Mouse (Mus musculus) T-helper 2 cell (primary cell): ENCODE data around the gene Srek1.

Experiments used
- in situ Hi-C: fragments of 300-600 bp; cut with MboI, MseI; formaldehyde crosslinking; loops from one replicate; pipeline ENCODE4 v1.15.1; 2025; ENCODE audit warnings: high pct_unique_total_duplicates

Gene Srek1

GRCm38 (mm10) chr13:103735330-103736007 lies 38.9 kb downstream of the Srek1 start:
- in situ Hi-C loops = no loop called here

DNA sequence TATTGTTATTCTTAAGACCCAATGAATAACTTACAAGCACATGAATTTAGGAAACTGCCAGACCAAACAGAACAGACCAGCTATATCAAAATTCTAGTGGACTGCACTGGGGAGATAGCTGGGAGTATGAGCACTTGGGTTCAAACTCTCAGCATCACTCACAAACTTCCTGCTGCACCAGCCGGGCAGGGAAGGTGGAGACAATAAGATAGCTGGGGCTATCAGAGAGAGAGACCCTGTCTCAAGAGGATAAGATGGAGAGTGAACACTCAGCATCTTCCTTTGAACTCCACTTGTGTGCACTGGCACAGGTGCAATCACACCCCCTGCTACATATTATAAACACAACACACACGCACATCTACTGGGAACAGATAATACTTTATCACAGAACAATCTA lies 47.5 kb downstream of the Srek1 start:
- in situ Hi-C loops = no loop called here

GRCm38 (mm10) chr13:103711406-103712025 lies 62.9 kb downstream of the Srek1 start:
- in situ Hi-C loops = no loop called here

- in situ Hi-C loops = no loop called here
Measured at GRCm38 (mm10) chr13:103710359-103710781, 64.0 kb downstream of the Srek1 start.

- in situ Hi-C loops = no loop called here
Measured at GRCm38 (mm10) chr13:103705436-103705978, 68.9 kb downstream of the Srek1 start.

DNA sequence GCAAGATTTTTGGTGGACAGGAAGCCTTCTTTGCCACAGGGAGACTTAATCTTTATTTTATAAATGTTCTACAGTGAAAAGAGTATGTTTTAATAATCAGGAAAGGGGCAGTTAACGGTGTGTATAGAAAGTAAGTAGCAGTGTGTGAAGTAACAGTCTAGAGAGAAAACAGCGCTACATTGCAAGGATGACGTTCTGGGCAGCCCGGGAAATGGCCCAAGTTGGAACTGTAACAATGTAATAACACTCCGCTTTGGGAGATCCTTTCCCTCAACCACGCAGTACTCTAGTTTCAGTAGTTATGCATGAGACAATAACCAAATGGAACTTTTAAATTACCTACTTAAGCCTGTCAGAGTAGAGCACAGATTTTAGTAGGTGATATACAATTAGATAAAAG lies 70.6 kb downstream of the Srek1 start:
- in situ Hi-C loops = no loop called here

GRCm38 (mm10) chr13:103703386-103703785 lies 71.0 kb downstream of the Srek1 start:
- in situ Hi-C loops = no loop called here

GRCm38 (mm10) chr13:103702266-103702665 lies 72.1 kb downstream of the Srek1 start:
- in situ Hi-C loops = no loop called here

DNA sequence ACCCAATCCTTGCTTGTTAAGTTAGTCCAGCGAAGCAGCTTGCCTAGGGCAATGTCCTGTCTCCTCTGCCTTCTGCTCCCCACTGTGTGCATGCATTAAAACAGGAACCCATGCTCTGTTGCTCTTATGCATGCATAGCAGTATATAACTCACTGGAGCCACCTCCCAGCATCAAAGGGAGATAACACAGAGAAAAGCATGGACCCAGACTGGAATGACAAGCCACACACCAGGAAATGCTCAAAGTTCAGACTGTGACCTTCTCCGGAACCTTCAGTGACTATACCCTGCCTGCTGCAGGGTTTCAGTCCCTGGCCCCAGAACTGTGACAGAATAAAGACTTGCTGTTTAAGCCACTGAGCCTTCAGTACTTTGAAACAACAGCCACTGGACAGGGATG lies 73.7 kb downstream of the Srek1 start:
- in situ Hi-C loops = no loop called here

DNA sequence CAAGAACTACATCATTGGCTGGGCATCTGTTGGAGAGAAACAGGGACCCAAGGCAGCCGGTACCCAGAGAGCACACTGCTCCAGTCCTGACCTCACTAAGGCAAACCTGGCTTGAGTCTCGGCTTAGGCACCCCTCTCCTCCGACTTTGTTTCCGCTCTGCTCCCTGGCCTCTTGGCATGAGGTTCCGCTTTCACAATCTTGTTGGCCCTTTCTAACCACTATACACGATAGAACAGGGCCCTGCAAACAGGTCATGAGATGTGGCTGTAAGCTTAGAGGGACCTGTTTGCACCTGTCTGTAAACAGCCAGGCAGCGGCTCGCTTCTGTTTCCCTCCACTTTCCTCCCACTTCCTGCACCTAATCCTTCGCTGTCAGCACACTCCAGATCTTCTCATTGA lies 76.4 kb downstream of the Srek1 start:
- in situ Hi-C loops = no loop called here

- in situ Hi-C loops = no loop called here
Measured at GRCm38 (mm10) chr13:103696164-103696563, 78.2 kb downstream of the Srek1 start.

- in situ Hi-C loops = no loop called here
Measured at GRCm38 (mm10) chr13:103695456-103695855, 79.0 kb downstream of the Srek1 start.
